Mouse (Mus musculus) limb, embryonic 13.5 days (tissue): ENCODE measurements around the gene Per1. TPM values are rescaled to one million over a fixed set of nuclear protein-coding genes. Genes with fewer than 3 reads are reported as not detected.

Experiments
- ATAC-seq: fragments of 200-750 bp; cut with Nextera tagmentation; 2 replicates; pipeline ENCODE4 v1.8.0; 2017; ENCODE audit warnings: low read depth, moderate number of reproducible peaks, moderate TSS enrichment; ENCODE audit not compliant: low FRiP score
- H3K27ac ChIP-seq: fragments of 300-500 bp; sonication (generic); 2 replicates; pipeline ENCODE4 v1.5.1; 2015; ENCODE audit warnings: inconsistent platforms, mild to moderate bottlenecking, moderate library complexity
- H3K27me3 ChIP-seq: fragments of 300-500 bp; sonication (generic); 2 replicates; pipeline ENCODE4 v1.6.1; 2015; ENCODE audit warnings: mild to moderate bottlenecking, inconsistent platforms
- H3K36me3 ChIP-seq: fragments of 300-500 bp; sonication (generic); 2 replicates; pipeline ENCODE4 v1.6.1; 2015; ENCODE audit warnings: inconsistent platforms, mild to moderate bottlenecking, moderate library complexity
- H3K4me1 ChIP-seq: fragments of 300-500 bp; sonication (generic); 2 replicates; pipeline ENCODE4 v1.6.1; 2015; ENCODE audit warnings: inconsistent platforms
- H3K4me2 ChIP-seq: fragments of 300-500 bp; sonication (generic); replicated peaks from 2 replicates; pipeline ENCODE4 v1.6.1; 2015; ENCODE audit warnings: inconsistent platforms, mild to moderate bottlenecking, moderate library complexity
- H3K4me3 ChIP-seq: fragments of 300-500 bp; sonication (generic); 2 replicates; pipeline ENCODE4 v1.5.1; 2015; ENCODE audit warnings: moderate library complexity, mild to moderate bottlenecking, inconsistent platforms
- H3K9ac ChIP-seq: fragments of 300-500 bp; sonication (generic); 2 replicates; pipeline ENCODE4 v1.6.1; 2015; ENCODE audit warnings: mild to moderate bottlenecking, inconsistent platforms
- H3K9me3 ChIP-seq: fragments of 300-500 bp; sonication (generic); 2 replicates; pipeline ENCODE4 v1.6.1; 2016; ENCODE audit warnings: inconsistent platforms
- WGBS: fragments of 180-500 bp; shearing (Covaris S2); methylation state at CpG from one replicate; pipeline ENCODE4 v1.1.7; 2015; 5-methylcytosine and 5-hydroxymethylcytosine counted together
- polyA plus RNA-seq: library from polyadenylated mRNA; unstranded; fragments of >200 nt; fragmentation: Nextera tagmentation; extraction: Ambion mirVana; gene quantifications from 2 replicates; pipeline ENCODE4 v1.2.1, GENCODE M21; 2015

The Per1 gene
- polyA plus RNA-seq, 1 experiment from 2014 or later = 12.0 TPM

DNA sequence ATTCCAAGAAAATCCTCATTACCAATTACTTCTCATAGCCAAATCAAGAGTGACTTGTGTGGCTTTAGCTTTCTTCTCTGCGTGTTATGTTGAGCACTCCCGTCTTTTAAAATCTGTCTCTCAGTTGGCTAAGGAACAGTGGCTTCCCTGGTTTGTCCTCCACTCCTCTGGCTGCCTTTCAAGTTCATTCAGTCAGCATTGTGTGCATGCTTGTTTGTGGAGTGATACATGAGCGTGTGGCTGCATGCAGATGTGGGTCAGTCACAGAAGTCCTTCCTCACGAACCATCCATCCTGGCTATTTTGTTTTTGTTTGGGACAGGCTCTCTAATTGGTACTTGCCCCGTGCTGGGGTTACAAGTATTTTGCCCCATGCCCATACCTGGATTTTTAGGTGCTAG lies 18.4 kb upstream of the Per1 start:
- 75% methylated on average over 5 of the region's 5 CpGs for whole genome bisulfite sequencing
- Histone ChIP-seq H3K4me3 (no peak overlapping the region), H3K9ac (no peak overlapping the region), H3K4me1 (peaks cover 18% of the 10 kb centered on the region), H3K27me3 (no peaks in the 10 kb centered on the region), H3K36me3 (no peaks in the 10 kb centered on the region), H3K4me2 (no peak overlapping the region), H3K9me3 (no peaks in the 10 kb centered on the region), H3K27ac (no peak overlapping the region)
- ATAC-seq = no peak

DNA sequence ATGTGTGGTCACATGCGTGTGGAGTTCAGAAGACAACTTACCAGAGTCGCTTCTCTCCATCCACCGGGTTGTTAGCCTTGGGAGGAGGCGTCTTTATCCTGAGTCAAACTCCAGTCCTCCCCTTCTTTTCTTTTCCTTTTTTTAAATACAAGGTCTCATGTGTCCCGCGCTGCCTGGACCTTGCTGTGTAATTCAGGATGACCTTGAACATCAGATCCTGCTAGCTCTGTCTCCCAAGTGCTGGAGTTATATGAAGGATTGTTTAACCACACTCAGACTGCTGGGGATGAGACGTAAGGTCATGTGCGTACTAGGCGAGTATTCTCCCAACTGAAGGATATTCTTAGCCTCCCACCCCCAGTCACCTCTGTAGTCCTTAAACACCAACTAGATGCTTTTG lies 17.7 kb upstream of the Per1 start:
- H3K9me3 ChIP-seq = no peaks in the 10 kb centered on the region
- no peak overlapping the region for H3K27ac ChIP-seq
- no peak overlapping the region for H3K4me2 ChIP-seq
- WGBS = 83% methylated on average over 9 of the region's 9 CpGs
- peaks cover 10% of the 10 kb centered on the region for H3K4me1 ChIP-seq
- no peak overlapping the region for H3K4me3 ChIP-seq
- no peak overlapping the region for H3K9ac ChIP-seq
- no peaks in the 10 kb centered on the region for H3K36me3 ChIP-seq
- H3K27me3 ChIP-seq = no peaks in the 10 kb centered on the region
- no peak for ATAC-seq

DNA sequence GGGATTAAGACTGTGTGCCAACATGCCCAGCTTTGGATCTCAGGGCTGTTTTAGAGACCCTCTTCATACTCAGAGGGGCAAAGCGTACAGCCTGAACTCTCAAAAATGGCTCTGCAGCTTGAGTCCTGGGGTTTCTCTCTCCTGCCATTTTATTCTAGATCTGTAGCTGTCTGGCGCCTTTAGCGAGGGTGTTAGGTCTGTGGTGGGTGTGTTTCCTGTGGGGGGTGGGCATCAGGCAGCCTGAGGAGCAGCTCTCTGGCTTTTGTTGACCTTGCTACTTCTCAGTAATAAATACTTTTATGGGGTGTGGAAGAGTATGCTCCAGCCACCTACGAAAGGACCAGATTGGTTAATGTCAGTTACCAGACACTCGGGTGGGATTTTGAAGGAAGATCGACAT lies 17.0 kb upstream of the Per1 start:
- Histone ChIP-seq H3K27ac (no peak overlapping the region), H3K4me1 (peaks cover 4% of the 10 kb centered on the region), H3K4me2 (no peak overlapping the region), H3K9me3 (no peaks in the 10 kb centered on the region), H3K27me3 (no peaks in the 10 kb centered on the region), H3K36me3 (no peaks in the 10 kb centered on the region), H3K9ac (no peak overlapping the region), H3K4me3 (no peak overlapping the region)
- ATAC-seq = no peak
- WGBS = 52% methylated on average over 6 of the region's 6 CpGs

DNA sequence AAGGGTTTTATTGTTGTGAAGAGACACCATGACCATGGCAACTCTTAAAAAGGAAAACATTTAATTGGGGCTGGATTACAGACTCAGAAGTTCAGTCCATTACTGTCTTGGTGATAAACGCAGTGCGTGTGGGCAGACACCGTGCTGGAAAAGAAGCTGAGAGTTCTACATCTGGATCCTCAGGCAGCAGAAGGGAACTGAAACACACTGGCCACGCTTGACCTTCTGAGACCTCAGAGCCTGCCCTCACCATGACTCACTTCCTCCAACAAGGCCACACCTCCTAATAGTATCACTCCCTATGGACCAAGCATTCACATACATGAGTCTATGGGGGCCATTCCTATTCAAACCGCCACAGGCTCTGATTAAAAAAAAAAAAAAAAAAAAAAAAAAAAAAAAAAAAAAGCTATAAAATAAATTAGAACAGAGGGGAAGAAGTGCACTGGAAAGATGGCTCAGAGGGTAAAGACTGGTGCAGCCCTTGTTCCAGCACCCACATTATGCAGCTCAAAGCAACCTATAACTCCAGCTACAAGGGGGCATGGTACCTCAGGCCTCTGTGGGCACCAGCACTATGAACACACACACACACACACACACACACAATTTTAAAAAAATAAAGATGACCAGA lies 16.1 kb upstream of the Per1 start:
- no peaks in the 10 kb centered on the region for H3K36me3 ChIP-seq
- H3K4me3 ChIP-seq = no peak overlapping the region
- no peaks in the 10 kb centered on the region for H3K9me3 ChIP-seq
- no peak overlapping the region for H3K27ac ChIP-seq
- WGBS = 58% methylated on average over 5 of the region's 5 CpGs
- no peak for ATAC-seq
- no peaks in the 10 kb centered on the region for H3K27me3 ChIP-seq
- peaks cover 4% of the 10 kb centered on the region for H3K4me1 ChIP-seq
- no peak overlapping the region for H3K4me2 ChIP-seq
- H3K9ac ChIP-seq = no peak overlapping the region

DNA sequence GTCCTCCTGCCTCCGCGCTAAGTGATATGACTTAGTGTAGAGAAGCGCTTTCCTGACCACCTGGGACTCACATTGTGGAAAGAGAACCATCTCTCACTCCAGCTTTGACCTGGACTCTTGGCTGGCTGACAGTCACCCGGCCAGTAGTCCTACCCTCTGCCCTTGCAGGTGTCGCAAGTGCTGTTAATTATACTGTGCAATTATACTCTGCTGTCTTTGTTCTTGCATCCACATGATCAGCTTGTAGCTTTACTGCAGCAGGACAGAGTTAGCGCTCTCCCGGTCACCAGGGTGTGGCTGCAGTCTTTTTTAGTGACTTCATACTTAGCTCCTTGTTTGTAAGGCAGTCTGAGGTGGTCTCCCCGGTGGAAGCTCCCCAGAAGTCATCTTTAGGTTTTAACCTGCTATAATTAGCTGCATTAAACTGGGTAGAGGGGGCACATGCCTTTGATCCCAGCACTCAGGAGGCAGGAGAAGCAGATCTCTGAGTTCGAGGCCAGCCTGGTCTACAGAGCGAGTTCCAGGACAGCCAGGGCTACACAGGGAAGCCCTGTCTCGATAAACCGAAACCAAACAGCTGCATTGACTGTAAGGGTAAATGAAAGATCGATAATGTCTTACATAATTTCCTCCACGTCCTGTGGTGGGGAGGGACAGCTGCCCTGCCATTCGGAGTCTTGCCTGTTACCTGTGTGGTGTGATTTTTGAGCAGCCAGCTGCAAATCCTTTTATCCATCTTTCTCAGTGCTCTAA lies 14.7 kb upstream of the Per1 start:
- H3K9me3 ChIP-seq = no peaks in the 10 kb centered on the region
- no peaks in the 10 kb centered on the region for H3K4me1 ChIP-seq
- H3K27ac ChIP-seq = no peak overlapping the region
- no peaks in the 10 kb centered on the region for H3K36me3 ChIP-seq
- 74% methylated on average over 15 of the region's 15 CpGs for WGBS
- H3K27me3 ChIP-seq = no peaks in the 10 kb centered on the region
- ATAC-seq = no peak
- H3K4me2 ChIP-seq = no peak overlapping the region
- no peak overlapping the region for H3K9ac ChIP-seq
- no peak overlapping the region for H3K4me3 ChIP-seq

DNA sequence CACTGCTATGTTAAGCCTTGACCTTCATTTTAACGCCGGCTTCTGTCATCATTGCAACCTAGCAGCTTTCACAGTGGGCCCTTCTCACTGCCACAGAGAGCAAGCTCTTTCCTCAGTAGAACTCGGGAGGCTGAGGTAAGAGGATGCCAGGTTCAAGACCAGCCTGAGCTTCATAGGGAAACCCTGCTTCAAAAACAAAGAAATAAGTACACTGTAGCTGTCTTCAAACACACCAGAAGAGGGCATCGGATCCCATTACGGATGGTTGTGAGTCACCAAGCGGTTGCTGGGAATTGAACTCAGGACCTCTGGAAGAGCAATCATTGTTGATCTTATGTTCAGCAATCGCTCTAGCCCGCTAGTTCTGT lies 14.2 kb upstream of the Per1 start:
- WGBS = 88% methylated on average over 8 of the region's 8 CpGs
- Histone ChIP-seq H3K9ac (no peak overlapping the region), H3K27me3 (no peaks in the 10 kb centered on the region), H3K4me1 (no peaks in the 10 kb centered on the region), H3K4me2 (no peak overlapping the region), H3K4me3 (no peak overlapping the region), H3K9me3 (no peaks in the 10 kb centered on the region), H3K27ac (no peak overlapping the region), H3K36me3 (no peaks in the 10 kb centered on the region)
- ATAC-seq = no peak

DNA sequence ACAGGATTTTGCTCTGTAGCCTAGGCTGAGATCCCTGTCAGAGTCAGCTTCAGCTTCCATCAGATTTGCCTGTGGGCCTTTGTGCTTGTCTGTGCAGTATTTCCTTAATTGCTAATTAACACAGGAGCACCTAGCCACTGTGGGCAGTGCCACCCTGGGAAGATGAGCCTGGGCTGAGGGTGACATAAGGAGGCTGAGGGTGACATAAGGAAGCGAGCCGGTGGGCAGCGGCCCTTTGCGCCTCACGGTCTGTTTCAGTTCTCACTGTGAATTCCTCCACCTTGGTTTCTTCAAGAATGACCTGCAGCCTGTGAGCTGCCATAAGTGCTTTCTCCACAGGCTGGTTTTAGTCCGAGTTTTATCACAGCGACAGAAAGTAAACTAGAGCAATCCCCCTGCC lies 13.4 kb upstream of the Per1 start:
- ATAC-seq = no peak
- 88% methylated on average over 7 of the region's 7 CpGs for WGBS

DNA sequence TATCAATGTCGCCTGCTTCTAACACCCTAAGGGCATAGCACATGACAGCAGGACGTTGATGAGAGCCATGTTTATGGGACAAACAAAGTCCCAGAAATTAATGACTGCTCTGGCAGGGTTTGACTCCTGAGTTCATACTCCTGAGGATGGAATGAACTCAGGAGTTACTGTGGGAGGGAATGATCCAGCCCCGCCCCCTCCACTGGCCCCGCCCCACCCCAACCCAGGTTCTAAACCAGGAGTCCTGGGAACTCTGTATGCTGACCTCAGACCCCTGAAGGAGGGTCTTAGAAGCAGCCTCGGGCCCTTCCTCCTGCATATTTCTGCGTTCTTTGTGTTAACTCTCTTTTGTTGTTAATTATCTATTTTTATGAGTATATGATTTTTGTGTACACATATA lies 9.4 kb upstream of the Per1 start:
- WGBS = 60% methylated on average over 6 of the region's 6 CpGs
- H3K9me3 ChIP-seq = no peaks in the 10 kb centered on the region
- H3K4me2 ChIP-seq = no peak overlapping the region
- H3K36me3 ChIP-seq = peaks cover 12% of the 10 kb centered on the region
- no peaks in the 10 kb centered on the region for H3K27me3 ChIP-seq
- no peak overlapping the region for H3K4me3 ChIP-seq
- peaks cover 30% of the 10 kb centered on the region for H3K4me1 ChIP-seq
- no peak overlapping the region for H3K9ac ChIP-seq
- H3K27ac ChIP-seq = no peak overlapping the region
- no peak for ATAC-seq

More for the DNA sequence above, 13.4 kb upstream of the Per1 start:
- Histone ChIP-seq H3K27ac (no peak overlapping the region), H3K4me3 (no peak overlapping the region), H3K4me1 (no peaks in the 10 kb centered on the region), H3K4me2 (no peak overlapping the region), H3K9ac (no peak overlapping the region), H3K9me3 (no peaks in the 10 kb centered on the region), H3K36me3 (no peaks in the 10 kb centered on the region), H3K27me3 (no peaks in the 10 kb centered on the region)

DNA sequence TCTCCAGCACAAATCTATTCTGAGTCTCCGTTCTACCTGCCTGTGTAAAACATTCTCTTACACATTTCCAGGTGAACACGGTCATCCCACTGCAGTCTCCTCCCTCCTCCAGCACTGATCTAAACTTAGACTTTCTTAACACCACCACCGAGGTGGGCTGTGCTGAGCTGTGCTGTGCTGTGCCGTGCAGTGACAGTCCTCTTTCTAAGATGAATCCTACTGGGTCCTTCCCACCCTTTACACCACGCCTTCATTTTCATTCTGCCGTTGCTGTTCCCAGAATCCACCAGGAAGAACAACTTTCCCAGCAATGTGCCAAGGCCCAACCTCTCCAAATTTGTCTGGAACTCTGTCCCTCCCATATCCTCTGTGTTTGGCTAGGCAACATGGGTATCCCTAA lies 8.6 kb upstream of the Per1 start:
- H3K4me2 ChIP-seq = no peak overlapping the region
- 57% methylated on average over 6 of the region's 6 CpGs for WGBS
- H3K4me3 ChIP-seq = no peak overlapping the region
- no peak for ATAC-seq
- H3K36me3 ChIP-seq = peaks cover 20% of the 10 kb centered on the region
- no peaks in the 10 kb centered on the region for H3K9me3 ChIP-seq
- peaks cover 34% of the 10 kb centered on the region for H3K4me1 ChIP-seq
- no peaks in the 10 kb centered on the region for H3K27me3 ChIP-seq
- no peak overlapping the region for H3K27ac ChIP-seq
- 0 out of 2 replicates have a peak overlapping the region, but pooled peaks have one; percentile 9 for H3K9ac ChIP-seq

DNA sequence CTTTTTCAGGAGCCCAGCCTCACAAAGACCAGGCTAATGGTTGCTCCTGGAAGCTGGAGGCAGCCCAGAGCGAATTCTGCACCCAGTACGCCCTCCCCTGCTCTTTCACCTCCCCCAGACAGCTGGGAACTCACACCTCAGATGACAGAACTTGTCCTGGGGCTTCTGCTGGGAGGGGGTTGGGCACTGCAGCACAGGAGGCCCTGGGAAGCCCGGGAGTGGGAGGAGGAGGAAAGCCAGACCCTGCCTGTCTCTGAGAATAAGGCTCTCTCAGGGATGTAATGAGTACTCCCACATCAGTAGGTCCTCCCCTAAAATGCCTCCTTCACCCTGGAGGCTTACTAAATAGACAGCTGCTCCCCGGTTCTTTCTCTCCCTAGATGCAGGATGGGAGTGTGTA lies 7.9 kb upstream of the Per1 start:
- Histone ChIP-seq H3K9me3 (no peaks in the 10 kb centered on the region), H3K27ac (peak overlapping the region; percentile 67; the same call in 1 of the 2 replicates), H3K4me3 (no peak overlapping the region), H3K36me3 (peaks cover 27% of the 10 kb centered on the region), H3K27me3 (no peaks in the 10 kb centered on the region), H3K4me2 (no peak overlapping the region), H3K9ac (no peak overlapping the region), H3K4me1 (peaks cover 34% of the 10 kb centered on the region)
- ATAC-seq = no peak
- WGBS = 30% methylated on average over 4 of the region's 4 CpGs

DNA sequence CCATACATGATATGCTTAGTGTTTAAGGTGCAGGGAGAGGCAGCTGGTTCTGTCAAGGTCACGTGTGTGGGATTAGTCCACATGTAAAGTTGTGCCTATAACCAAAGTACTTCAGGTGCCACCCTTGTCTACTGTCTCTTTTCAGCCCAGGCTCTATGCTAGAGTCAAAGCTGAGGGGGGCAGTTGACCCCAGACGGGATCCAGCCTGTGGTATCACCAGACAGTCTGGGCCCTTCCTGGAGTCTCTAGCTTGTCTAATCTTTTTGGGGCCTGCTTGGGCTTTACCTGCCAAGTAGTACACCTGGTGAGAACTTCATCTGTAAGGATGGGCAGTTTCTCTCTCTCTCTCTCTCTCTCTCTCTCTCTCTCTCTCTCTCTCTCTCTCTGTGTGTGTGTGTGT lies 7.4 kb upstream of the Per1 start:
- WGBS = 64% methylated on average over 2 of the region's 2 CpGs
- no peak for ATAC-seq
- Histone ChIP-seq H3K9me3 (no peaks in the 10 kb centered on the region), H3K4me2 (peak overlapping the region; percentile 97), H3K9ac (peak overlapping the region; percentile 100; the same call in 1 of the 2 replicates), H3K27ac (peak overlapping the region; percentile 67; the same call in 1 of the 2 replicates), H3K36me3 (peaks cover 30% of the 10 kb centered on the region), H3K4me1 (peaks cover 34% of the 10 kb centered on the region), H3K4me3 (peak overlapping the region; percentile 95; the same call in 1 of the 2 replicates), H3K27me3 (no peaks in the 10 kb centered on the region)

DNA sequence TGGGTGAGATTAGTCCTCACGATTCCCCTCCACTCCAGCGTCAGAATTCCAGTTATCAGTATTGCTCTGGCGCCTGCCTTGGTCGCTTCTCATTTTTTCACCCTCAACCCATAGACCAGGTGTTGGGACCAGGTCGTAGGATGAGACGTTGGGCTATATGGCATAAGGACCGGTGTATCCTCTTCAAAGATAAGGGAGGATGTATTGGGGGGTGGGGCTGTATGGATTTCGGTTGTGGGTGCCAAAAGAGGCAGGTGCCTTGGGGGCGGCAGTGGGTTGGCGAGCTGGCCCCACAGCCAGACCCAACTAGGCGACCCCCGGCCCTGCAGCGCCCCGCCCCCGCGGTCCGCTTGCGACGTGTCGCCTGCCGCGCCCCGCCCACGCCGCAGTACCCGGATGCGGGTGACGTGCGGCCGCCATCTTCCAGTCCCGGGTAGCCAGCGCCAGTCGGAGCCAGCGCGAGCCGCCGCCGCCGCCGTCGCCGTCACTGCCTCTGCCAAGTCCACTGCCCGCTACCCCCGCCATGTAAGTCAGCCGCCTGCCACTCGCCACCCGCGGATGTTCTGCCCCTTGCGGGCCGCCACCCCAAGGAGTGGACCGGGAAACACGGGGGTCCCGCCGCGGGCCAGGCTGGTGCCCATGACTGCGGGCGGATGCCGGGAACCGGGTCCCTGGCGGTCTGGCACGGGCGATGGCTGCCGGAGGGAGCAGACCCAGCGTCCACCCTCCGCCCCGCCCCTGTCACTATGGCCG lies 6.7 kb upstream of the Per1 start, which contains the start of gene Vamp2:
Vamp2 (plus strand) TSS at position 388 of the 753 bp plus-strand sequence.
- under 1% methylated on average over 67 of the region's 67 CpGs for WGBS
- Histone ChIP-seq H3K36me3 (peaks cover 34% of the 10 kb centered on the region), H3K27ac (peak within 1 kb of the TSS; percentile 87)

More for the DNA sequence above, 6.7 kb upstream of the Per1 start, which contains the start of gene Vamp2:
- Histone ChIP-seq H3K27me3 (no peaks in the 10 kb centered on the region), H3K9ac (peak within 1 kb of the TSS; percentile 100), H3K4me3 (peak within 1 kb of the TSS; percentile 95), H3K9me3 (no peaks in the 10 kb centered on the region), H3K4me2 (peak within 1 kb of the TSS; percentile 97), H3K4me1 (peaks cover 34% of the 10 kb centered on the region)
- ATAC-seq = peak; percentile 87
